Comparison of ENCODE assay signal across 8 mouse cellular contexts in the genomic region with DNA sequence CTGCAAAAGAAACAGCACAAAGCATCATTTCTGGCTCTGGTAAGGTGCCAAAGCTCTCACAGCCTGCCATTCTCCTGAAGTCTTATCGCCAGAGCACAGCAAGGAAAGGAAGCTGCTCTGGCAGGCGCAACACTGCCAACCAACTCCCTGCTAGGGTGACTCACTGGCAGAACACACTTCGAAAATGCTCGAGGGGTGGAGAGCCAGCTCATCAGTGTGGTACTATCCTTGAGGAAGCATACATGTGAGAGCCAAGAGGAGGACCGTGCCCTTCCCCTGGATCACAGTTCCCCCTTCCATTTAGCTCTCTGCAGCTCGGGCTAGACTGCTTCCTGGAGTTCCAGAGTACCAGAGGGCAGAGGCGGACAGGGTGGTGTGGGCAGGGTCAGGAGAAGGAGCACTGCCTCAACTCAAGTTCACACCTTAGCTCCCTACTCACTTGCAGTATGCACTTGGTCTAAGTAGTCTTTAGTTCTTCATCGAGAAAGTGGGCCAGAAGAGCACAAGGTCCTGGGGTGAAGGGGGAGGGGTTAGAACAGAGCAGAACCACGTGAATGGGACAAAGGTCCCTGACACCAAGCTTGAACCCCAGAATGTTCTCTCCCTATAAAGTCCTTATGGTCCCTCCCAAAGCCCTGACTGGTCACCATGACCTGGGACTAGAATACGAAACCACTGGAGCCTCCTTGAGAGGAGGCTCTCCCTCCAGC.
DNase-seq lines count a peak whose midpoint lies in the region; ATAC-seq and TF ChIP-seq lines count a peak whose summit lies in the region.

No protein-coding gene starts in this region.

- ATAC-seq in liver, embryonic 11.5 days (replicated peaks; ENCODE audit: low FRiP score) = no peak

- WGBS in liver, adult 2 months = 69% methylated on average over 10 of the region's 10 CpGs
- 76% methylated on average over 10 of the region's 10 CpGs for WGBS in liver, embryonic 11.5 days

- no peaks in the 10 kb centered on the region for H3K9me3 ChIP-seq in liver, embryonic 11.5 days (ENCODE audit: control insufficient read depth, low read length)

- no peak overlapping the region for H3K9ac ChIP-seq in liver, adult 2 months (ENCODE audit: low read depth, low read length)
- H3K9ac ChIP-seq in liver, embryonic 11.5 days (ENCODE audit: low read depth, low read length) = no peak overlapping the region

- peak; percentile 43 for DNase-seq in liver, adult 2 months (ENCODE audit: extremely low read depth, low read depth, low spot score)
- DNase-seq in liver, embryonic 11.5 days (ENCODE audit: low spot score) = no peak
- DNase-seq in adrenal gland, postnatal 36 days = peak; percentile 64 to 71
- DNase-seq in frontal cortex, adult 2 months (ENCODE audit: extremely low spot score in 1 of 2, low spot score in 1 of 2) = peak; percentile 72 to 85
- peak; percentile 54 to 63 for DNase-seq in layer of hippocampus, postnatal 36 days
- DNase-seq in right cerebral cortex, adult 2 months (ENCODE audit: low spot score in 2 of 2) = peak; percentile 74 to 75
- no peak for DNase-seq in spleen, postnatal 4 days (ENCODE audit: low spot score in 2 of 2)
- DNase-seq in urinary bladder, postnatal 25 days (ENCODE audit: low spot score) = no peak

- TF ChIP-seq CTCF in liver, adult 2 months (IDR thresholded peaks at IDR 0.05; ENCODE audit: low read depth, low read length) = no peak

- H3K4me1 ChIP-seq in liver, adult 2 months (ENCODE audit: control insufficient read depth, insufficient read depth, low read length) = peaks cover 4% of the 10 kb centered on the region
- H3K4me1 ChIP-seq in liver, embryonic 11.5 days (replicated peaks; ENCODE audit: control insufficient read depth, insufficient read depth, low read length) = peaks cover 9% of the 10 kb centered on the region

- no peaks in the 10 kb centered on the region for H3K27me3 ChIP-seq in liver, adult 2 months (ENCODE audit: control insufficient read depth, insufficient read depth, low read length)
- H3K27me3 ChIP-seq in liver, embryonic 11.5 days (replicated peaks; ENCODE audit: control insufficient read depth, insufficient read depth, low read length) = no peaks in the 10 kb centered on the region

- TF ChIP-seq POLR2A in liver, adult 2 months (IDR thresholded peaks at IDR 0.05; ENCODE audit: extremely low read depth, insufficient read depth, low read length) = no peak

- no peaks in the 10 kb centered on the region for H3K36me3 ChIP-seq in liver, adult 2 months (ENCODE audit: control insufficient read depth, insufficient read depth, low read length)
- no peaks in the 10 kb centered on the region for H3K36me3 ChIP-seq in liver, embryonic 11.5 days (ENCODE audit: control insufficient read depth, insufficient read depth, low read length)

- no peak overlapping the region for H3K27ac ChIP-seq in liver, adult 2 months (replicated peaks; ENCODE audit: insufficient read depth, low read depth, low read length)
- no peak overlapping the region for H3K27ac ChIP-seq in liver, embryonic 11.5 days (ENCODE audit: low read depth, low read length)

- no peaks in the 10 kb centered on the region for H3K79me2 ChIP-seq in liver, adult 2 months (ENCODE audit: control insufficient read depth, insufficient read depth, low read length)

- H3K4me2 ChIP-seq in liver, embryonic 11.5 days = no peak overlapping the region

- no peak overlapping the region for H3K4me3 ChIP-seq in liver, adult 2 months (ENCODE audit: insufficient read depth, low read depth, low read length)
- H3K4me3 ChIP-seq in liver, embryonic 11.5 days (ENCODE audit: low read depth, low read length) = no peak overlapping the region

Comparison
In these comparisons a context has a peak if more than half of its experiments do, and no peak if none do; other contexts are left out.
1. DNase-seq: peak in liver, adult 2 months (single experiment), adrenal gland, postnatal 36 days (2 of 2), frontal cortex, adult 2 months (2 of 2), layer of hippocampus, postnatal 36 days (2 of 2) and right cerebral cortex, adult 2 months (2 of 2); none in liver, embryonic 11.5 days (single experiment), spleen, postnatal 4 days (0 of 2) and urinary bladder, postnatal 25 days (single experiment).